In genomic region chr9:15166476-15166875, GRCm38 (mm10) we compare ENCODE assay signal across 45 mouse cellular contexts. TPM values are rescaled to one million over a fixed set of nuclear protein-coding genes. Genes with fewer than 3 reads are reported as not detected.
"Had no signal": no experiment of that assay in that cellular context is flagged by ENCODE, and none has a peak within 500 bp of the region (broad histone marks: within the 10 kb centered on the region; RNA-seq: fewer than 3 reads in every experiment).

No protein-coding gene starts in this region.

- H3K27me3 ChIP-seq: limb, embryonic 12.5 days; limb, embryonic 13.5 days; limb, embryonic 15.5 days; liver, embryonic 12.5 days; liver, embryonic 13.5 days; liver, embryonic 15.5 days; lung, embryonic 15.5 days; midbrain, embryonic 12.5 days; midbrain, embryonic 13.5 days; midbrain, embryonic 15.5 days; neural tube, embryonic 12.5 days had no signal

- H3K4me1 ChIP-seq: limb, embryonic 10.5 days; limb, embryonic 12.5 days; limb, embryonic 13.5 days; limb, embryonic 15.5 days; liver, embryonic 12.5 days; liver, embryonic 13.5 days; liver, embryonic 15.5 days; lung, embryonic 15.5 days; megakaryocyte, embryonic 14.5 days; midbrain, embryonic 10.5 days; midbrain, embryonic 12.5 days; midbrain, embryonic 13.5 days; midbrain, embryonic 15.5 days; neural tube, embryonic 12.5 days had no signal

- DNase-seq: left cerebral cortex, postnatal 4 days; liver; liver, embryonic 13.5 days; liver, postnatal 0 days; lung, adult 18-20 months; lung, adult 2 months; lung, embryonic 14.5 days; lung, postnatal 10 days; lung, postnatal 14 days; lung, postnatal 36 days; lung, postnatal 4 days; midbrain, embryonic 14.5 days had no signal

- H3K4me3 ChIP-seq: limb, embryonic 10.5 days; limb, embryonic 12.5 days; limb, embryonic 13.5 days; limb, embryonic 15.5 days; liver, embryonic 12.5 days; liver, embryonic 13.5 days; liver, embryonic 15.5 days; lung, embryonic 15.5 days; megakaryocyte, embryonic 14.5 days; midbrain, embryonic 10.5 days; midbrain, embryonic 12.5 days; midbrain, embryonic 13.5 days; midbrain, embryonic 15.5 days; myocyte; neural tube, embryonic 12.5 days had no signal

- H3K36me3 ChIP-seq: limb, embryonic 10.5 days; limb, embryonic 12.5 days; limb, embryonic 13.5 days; limb, embryonic 15.5 days; liver, embryonic 12.5 days; liver, embryonic 13.5 days; liver, embryonic 15.5 days; lung, embryonic 15.5 days; midbrain, embryonic 10.5 days; midbrain, embryonic 12.5 days; midbrain, embryonic 13.5 days; midbrain, embryonic 15.5 days; neural tube, embryonic 12.5 days had no signal

- H3K27ac ChIP-seq: limb, embryonic 10.5 days; limb, embryonic 12.5 days; limb, embryonic 13.5 days; limb, embryonic 15.5 days; liver, embryonic 12.5 days; liver, embryonic 13.5 days; liver, embryonic 14.5 days; liver, embryonic 15.5 days; lung, embryonic 15.5 days; macrophage; midbrain, embryonic 10.5 days; midbrain, embryonic 12.5 days; midbrain, embryonic 13.5 days; midbrain, embryonic 15.5 days; neural tube, embryonic 12.5 days had no signal

RNA-seq across cellular contexts. Expression of gene Hephl1, which starts 54.6 kb away (rescaled TPM):
- total RNA-seq: left cerebral cortex, postnatal 10 days; left cerebral cortex, postnatal 14 days; left cerebral cortex, postnatal 25 days; left cerebral cortex, postnatal 36 days; liver, adult 2 months; megakaryocyte progenitor cell, adult 5-6 weeks; megakaryocyte, adult 5-6 weeks; megakaryocyte-erythroid progenitor cell, adult 5-6 weeks; monocyte, adult 5-6 weeks had no signal
- polyA plus RNA-seq: limb, embryonic 10.5 days; limb, embryonic 11.5 days; limb, embryonic 12.5 days; limb, embryonic 13.5 days; liver, adult 2 months; liver, embryonic 11.5 days; liver, embryonic 12.5 days; liver, embryonic 13.5 days; liver, embryonic 15.5 days; liver, embryonic 16.5 days; liver, postnatal 0 days; lung, embryonic 14.5 days; lung, embryonic 15.5 days; lung, embryonic 16.5 days; lung, postnatal 0 days; macrophage; midbrain, embryonic 10.5 days; midbrain, embryonic 11.5 days; midbrain, embryonic 12.5 days; midbrain, embryonic 13.5 days; midbrain, embryonic 14.5 days; midbrain, embryonic 15.5 days; midbrain, embryonic 16.5 days; neural tube, embryonic 11.5 days; neural tube, embryonic 12.5 days had no signal
